Mouse (Mus musculus) embryonic facial prominence, embryonic 11.5 days (tissue): Measurements from ENCODE around the gene Ros1. TPM values are rescaled to one million over a fixed set of nuclear protein-coding genes. Genes with fewer than 3 reads are reported as not detected.

Experiments used
- ATAC-seq: fragments of 200-750 bp; cut with Nextera tagmentation; replicated peaks from 2 replicates; pipeline ENCODE4 v1.8.0; 2017; ENCODE audit warnings: low read depth; ENCODE audit not compliant: insufficient number of reproducible peaks, low FRiP score, low TSS enrichment
- DNase-seq: peaks from one replicate; pipeline ENCODE4 v3.0.0-alpha.2; 2015; ENCODE audit warnings: low spot score
- H3K27ac ChIP-seq: fragments of 300-500 bp; sonication (generic); replicated peaks from 2 replicates; pipeline ENCODE4 v1.5.1; 2014; ENCODE audit warnings: mild to moderate bottlenecking, low read depth, low read length, control low read depth
- H3K27me3 ChIP-seq: fragments of 300-500 bp; sonication (generic); 2 replicates; pipeline ENCODE4 v1.6.1; 2014; ENCODE audit warnings: mild to moderate bottlenecking, low read length, moderate library complexity, mixed read lengths; ENCODE audit not compliant: control insufficient read depth, insufficient read depth
- H3K36me3 ChIP-seq: fragments of 300-500 bp; sonication (generic); replicated peaks from 2 replicates; pipeline ENCODE4 v1.6.1; 2014; ENCODE audit warnings: low read depth, mild to moderate bottlenecking, low read length, moderate library complexity, mixed read lengths; ENCODE audit not compliant: control insufficient read depth, insufficient read depth
- H3K4me1 ChIP-seq: fragments of 300-500 bp; sonication (generic); 2 replicates; pipeline ENCODE4 v1.6.1; 2014; ENCODE audit warnings: low read length, mixed read lengths; ENCODE audit not compliant: control insufficient read depth, insufficient read depth
- H3K4me2 ChIP-seq: fragments of 300-500 bp; sonication (generic); 2 replicates; pipeline ENCODE4 v1.6.1; 2014; ENCODE audit warnings: low read depth, mild to moderate bottlenecking, control low read depth, low read length, moderate library complexity
- H3K4me3 ChIP-seq: fragments of 300-500 bp; sonication (generic); 2 replicates; pipeline ENCODE4 v1.5.1; 2014; ENCODE audit warnings: low read depth, low read length, control low read depth
- H3K9ac ChIP-seq: fragments of 300-500 bp; sonication (generic); replicated peaks from 2 replicates; pipeline ENCODE4 v1.6.1; 2014; ENCODE audit warnings: mild to moderate bottlenecking, control low read depth, low read length
- H3K9me3 ChIP-seq: fragments of 300-500 bp; sonication (generic); replicated peaks from 2 replicates; pipeline ENCODE4 v1.6.1; 2016; ENCODE audit warnings: mild to moderate bottlenecking, low read length, inconsistent platforms, mixed read lengths; ENCODE audit not compliant: control insufficient read depth
- WGBS: fragments of 180-500 bp; shearing (Covaris S2); extraction: QIAGEN DNeasy Blood & Tissue Kit; methylation state at CpG from one replicate; pipeline ENCODE4 v1.1.7; 2014; 5-methylcytosine and 5-hydroxymethylcytosine counted together
- polyA plus RNA-seq: library from polyadenylated mRNA; unstranded; fragments of >200 nt; fragmentation: Nextera tagmentation; extraction: Ambion mirVana; gene quantifications from 2 replicates; pipeline ENCODE4 v1.2.1, GENCODE M21; 2014

Ros1 gene
- polyA plus RNA-seq, 1 experiment from 2014 or later, result not detected

DNA sequence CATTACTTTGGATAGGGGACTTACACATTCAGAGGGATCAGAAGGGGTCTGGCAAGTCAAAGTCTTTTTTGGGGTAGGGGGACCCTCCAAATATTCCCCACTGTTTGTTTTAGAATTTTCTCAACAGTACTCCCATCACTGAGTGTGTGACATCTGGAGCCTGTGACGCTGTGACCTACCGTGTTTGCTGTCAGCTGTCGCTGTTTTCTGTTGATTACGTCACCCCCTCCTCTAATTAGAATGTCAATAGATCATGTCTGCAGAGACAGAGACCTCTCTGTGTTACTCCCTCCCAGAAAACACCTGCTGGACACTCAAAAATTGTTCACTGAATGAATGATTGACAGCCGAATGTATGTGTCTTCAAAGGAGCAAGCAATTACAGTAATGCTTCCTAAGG, 152.0 kb downstream of the Ros1 start:
- Histone ChIP-seq H3K4me2 (no peak overlapping the region), H3K9ac (no peak overlapping the region), H3K27me3 (no peaks in the 10 kb centered on the region), H3K9me3 (no peaks in the 10 kb centered on the region), H3K4me1 (no peaks in the 10 kb centered on the region), H3K36me3 (no peaks in the 10 kb centered on the region), H3K4me3 (no peak overlapping the region), H3K27ac (no peak overlapping the region)
- WGBS, result 76% methylated on average over 5 of the region's 5 CpGs
- DNase-seq (no peak), ATAC-seq (no peak)

- H3K27me3 ChIP-seq, result no peaks in the 10 kb centered on the region
- no peaks in the 10 kb centered on the region for H3K9me3 ChIP-seq
- DNase-seq (no peak), ATAC-seq (no peak)
- H3K27ac ChIP-seq, result no peak overlapping the region
- H3K4me3 ChIP-seq, result no peak overlapping the region
- no peak overlapping the region for H3K9ac ChIP-seq
- 89% methylated on average over 1 of the region's 1 CpGs for WGBS
- no peaks in the 10 kb centered on the region for H3K36me3 ChIP-seq
- H3K4me1 ChIP-seq, result no peaks in the 10 kb centered on the region
- no peak overlapping the region for H3K4me2 ChIP-seq
Observed at GRCm38 (mm10) chr10:52039392-52039791, 155.7 kb downstream of the Ros1 start.

GRCm38 (mm10) chr10:52033729-52034128, 161.3 kb downstream of the Ros1 start:
- ATAC-seq (no peak), DNase-seq (no peak)
- H3K9ac ChIP-seq, result no peak overlapping the region
- H3K27ac ChIP-seq, result no peak overlapping the region
- H3K4me1 ChIP-seq, result no peaks in the 10 kb centered on the region
- H3K4me3 ChIP-seq, result no peak overlapping the region
- no peaks in the 10 kb centered on the region for H3K36me3 ChIP-seq
- no peaks in the 10 kb centered on the region for H3K9me3 ChIP-seq
- H3K4me2 ChIP-seq, result no peak overlapping the region
- H3K27me3 ChIP-seq, result peaks cover 18% of the 10 kb centered on the region

- DNase-seq (no peak), ATAC-seq (0 out of 2 replicates have a peak, but pooled peaks have one; percentile 19)
- Histone ChIP-seq H3K9ac (no peak overlapping the region), H3K4me3 (no peak overlapping the region), H3K4me2 (no peak overlapping the region), H3K9me3 (no peaks in the 10 kb centered on the region), H3K36me3 (no peaks in the 10 kb centered on the region), H3K27ac (no peak overlapping the region), H3K4me1 (no peaks in the 10 kb centered on the region; the same call in 1 of the 2 replicates), H3K27me3 (peaks cover 45% of the 10 kb centered on the region)
- under 1% methylated on average over 10 of the region's 10 CpGs for WGBS
Observed at GRCm38 (mm10) chr10:52029421-52030080, 165.5 kb downstream of the Ros1 start.

GRCm38 (mm10) chr10:52028561-52029370, 166.3 kb downstream of the Ros1 start:
- Histone ChIP-seq H3K27ac (no peak overlapping the region), H3K9ac (no peak overlapping the region), H3K9me3 (no peaks in the 10 kb centered on the region), H3K4me1 (no peaks in the 10 kb centered on the region; the same call in 1 of the 2 replicates), H3K4me2 (no peak overlapping the region), H3K4me3 (no peak overlapping the region), H3K27me3 (peaks cover 47% of the 10 kb centered on the region), H3K36me3 (no peaks in the 10 kb centered on the region)
- DNase-seq (no peak), ATAC-seq (no peak)
- WGBS, result 2% methylated on average over 11 of the region's 11 CpGs

- Histone ChIP-seq H3K36me3 (no peaks in the 10 kb centered on the region), H3K9ac (peak overlapping the region; percentile 42; the same call in 1 of the 2 replicates), H3K4me3 (peak overlapping the region; percentile 38), H3K4me1 (no peaks in the 10 kb centered on the region; the same call in 1 of the 2 replicates), H3K9me3 (no peaks in the 10 kb centered on the region), H3K27ac (no peak overlapping the region), H3K4me2 (peak overlapping the region; percentile 81), H3K27me3 (peaks cover 47% of the 10 kb centered on the region)
- 1% methylated on average over 65 of the region's 68 CpGs for WGBS
- no peak for DNase-seq
- ATAC-seq, result peak; percentile 57; the same call in 1 of the 2 replicates
Observed at GRCm38 (mm10) chr10:52027161-52028035, 167.6 kb downstream of the Ros1 start.

DNA sequence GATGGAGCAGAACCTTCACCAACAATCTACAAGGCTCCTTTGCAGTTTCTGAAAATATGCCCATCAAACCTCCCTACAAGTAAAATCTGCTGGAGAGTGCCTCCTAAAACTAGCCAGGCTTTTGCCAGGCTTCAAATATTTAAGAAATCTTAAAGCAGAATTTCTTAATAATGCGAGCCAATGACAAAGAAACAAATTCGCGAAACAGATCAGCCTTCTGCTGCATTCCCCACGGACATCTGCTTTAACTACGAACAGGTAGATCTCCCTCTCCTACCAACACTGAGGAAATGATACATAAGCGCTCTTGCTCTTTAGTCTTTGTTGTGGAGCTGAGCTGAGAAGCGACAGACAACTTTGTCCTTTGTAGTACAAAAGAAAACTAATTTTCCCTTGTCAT, 169.2 kb downstream of the Ros1 start:
- Histone ChIP-seq H3K27ac (no peak overlapping the region), H3K4me3 (no peak overlapping the region), H3K27me3 (peaks cover 40% of the 10 kb centered on the region), H3K4me2 (no peak overlapping the region), H3K4me1 (no peaks in the 10 kb centered on the region; the same call in none of the 2 replicates), H3K9ac (no peak overlapping the region), H3K9me3 (no peaks in the 10 kb centered on the region), H3K36me3 (no peaks in the 10 kb centered on the region)
- ATAC-seq, result no peak
- no peak for DNase-seq
- 7% methylated on average over 7 of the region's 7 CpGs for WGBS
